Mouse (Mus musculus): Measurements from ENCODE around the gene Serf2.
"Not testable (repeated sequence)": the region's sequence is repeated elsewhere in the genome, so short reads cannot be mapped to it uniquely, and the experiment has no call there.

Gene Serf2

GRCm38 (mm10) chr2:121448136-121448535 is 859 bp upstream of the Serf2 start:
- peak; percentile 30 for DNase-seq

- DNase-seq = no peak
Observed at GRCm38 (mm10) chr2:121449545-121450011, 583 bp downstream of the Serf2 start.

GRCm38 (mm10) chr2:121450093-121450492 is 1.1 kb downstream of the Serf2 start:
- DNase-seq = peak; percentile 40

- no peak for DNase-seq
Observed at GRCm38 (mm10) chr2:121452361-121452760, 3.4 kb downstream of the Serf2 start.

GRCm38 (mm10) chr2:121452990-121453389 is 4.0 kb downstream of the Serf2 start, which contains the start of gene Hypk:
Hypk (plus strand) TSS chr2:121453290.
- no peak for DNase-seq

- no peak for DNase-seq
Observed at GRCm38 (mm10) chr2:121453917-121454316, 4.9 kb downstream of the Serf2 start.

- DNase-seq = no peak
Observed at GRCm38 (mm10) chr2:121455534-121455933, 6.5 kb downstream of the Serf2 start.

- peak; percentile 78 for DNase-seq
Observed at GRCm38 (mm10) chr2:121456692-121457642, 8.0 kb downstream of the Serf2 start, which contains the start of gene Serinc4. Serinc4 (minus strand) TSS chr2:121456781.

GRCm38 (mm10) chr2:121460071-121460470 is 11.1 kb downstream of the Serf2 start:
- no peak for DNase-seq

- DNase-seq = not testable (repeated sequence)
Observed at GRCm38 (mm10) chr2:121468982-121469381, 20.0 kb downstream of the Serf2 start.

- not testable (repeated sequence) for DNase-seq
Observed at GRCm38 (mm10) chr2:121472783-121473182, 23.8 kb downstream of the Serf2 start.

GRCm38 (mm10) chr2:121473301-121474179 is 24.5 kb downstream of the Serf2 start, which contains the start of gene Mfap1b:
Mfap1b (minus strand) TSS chr2:121474067.
- peak; percentile 86 for DNase-seq

- DNase-seq = no peak
Observed at GRCm38 (mm10) chr2:121474180-121474535, 25.2 kb downstream of the Serf2 start.

- not testable (repeated sequence) for DNase-seq
Observed at GRCm38 (mm10) chr2:121475306-121475705, 26.3 kb downstream of the Serf2 start.

GRCm38 (mm10) chr2:121477491-121478266 is 28.7 kb downstream of the Serf2 start:
- DNase-seq = no peak

- no peak for DNase-seq
Observed at GRCm38 (mm10) chr2:121480498-121480897, 31.5 kb downstream of the Serf2 start.

- not testable (repeated sequence) for DNase-seq
Observed at GRCm38 (mm10) chr2:121480916-121481315, 31.9 kb downstream of the Serf2 start.

- DNase-seq = no peak
Observed at GRCm38 (mm10) chr2:121483576-121483975, 34.6 kb downstream of the Serf2 start.

- DNase-seq = not testable (repeated sequence)
Observed at GRCm38 (mm10) chr2:121484403-121484802, 35.4 kb downstream of the Serf2 start.

- not testable (repeated sequence) for DNase-seq
Observed at GRCm38 (mm10) chr2:121501550-121501949, 52.6 kb downstream of the Serf2 start.

GRCm38 (mm10) chr2:121505942-121506882 is 57.2 kb downstream of the Serf2 start, which contains the start of the genes Mfap1a and Wdr76:
Mfap1a (minus strand) TSS chr2:121506665.
Wdr76 (plus strand) TSS chr2:121506723.
- DNase-seq = peak; percentile 85

Data from cerebellum, adult 9-11 months (tissue).